Mouse (Mus musculus): ENCODE results near the gene Ddx54. TPM values are rescaled to one million over a fixed set of nuclear protein-coding genes. Genes with fewer than 3 reads are reported as not detected.
A peak's percentile ranks its signal among the peaks of the same experiment; 100 is the strongest.

The Ddx54 gene
- polyA plus RNA-seq, 1 experiment from 2014 or later, result 53.6 TPM

- ATAC-seq (ENCODE audit: low FRiP score), result no peak
- H3K4me3 ChIP-seq, result no peak overlapping the region
- WGBS, result 46% methylated on average over 5 of the region's 5 CpGs
These were observed 22.3 kb downstream of the Ddx54 start for GRCm38 (mm10) chr5:120634860-120635259.

GRCm38 (mm10) chr5:120635633-120636032 is 23.1 kb downstream of the Ddx54 start:
- ATAC-seq (ENCODE audit: low FRiP score), result no peak

More at GRCm38 (mm10) chr5:120634860-120635259, 22.3 kb downstream of the Ddx54 start:
- H3K36me3 ChIP-seq, result no peaks in the 10 kb centered on the region
- H3K27ac ChIP-seq, result no peak overlapping the region
- H3K9ac ChIP-seq, result no peak overlapping the region
- no peak overlapping the region for H3K4me2 ChIP-seq (replicated peaks)
- peaks cover 3% of the 10 kb centered on the region; the same call in 1 of the 2 replicates for H3K9me3 ChIP-seq (replicated peaks)
- peaks cover 25% of the 10 kb centered on the region for H3K27me3 ChIP-seq
- H3K4me1 ChIP-seq, result peaks cover 5% of the 10 kb centered on the region; the same call in 1 of the 2 replicates

GRCm38 (mm10) chr5:120640094-120640493 is 27.6 kb downstream of the Ddx54 start:
- Histone ChIP-seq H3K4me2 (replicated peaks) (no peak overlapping the region), H3K27ac (no peak overlapping the region), H3K27me3 (peaks cover 5% of the 10 kb centered on the region; the same call in 1 of the 2 replicates), H3K36me3 (no peaks in the 10 kb centered on the region), H3K9me3 (replicated peaks) (no peaks in the 10 kb centered on the region), H3K9ac (no peak overlapping the region), H3K4me1 (no peaks in the 10 kb centered on the region), H3K4me3 (no peak overlapping the region)
- 88% methylated on average over 7 of the region's 7 CpGs for WGBS
- ATAC-seq (ENCODE audit: low FRiP score), result no peak

More at GRCm38 (mm10) chr5:120635633-120636032, 23.1 kb downstream of the Ddx54 start:
- Histone ChIP-seq H3K27ac (no peak overlapping the region), H3K9me3 (replicated peaks) (peaks cover 3% of the 10 kb centered on the region; the same call in 1 of the 2 replicates), H3K9ac (no peak overlapping the region), H3K27me3 (peaks cover 17% of the 10 kb centered on the region; the same call in 1 of the 2 replicates), H3K4me2 (replicated peaks) (no peak overlapping the region), H3K36me3 (no peaks in the 10 kb centered on the region), H3K4me3 (no peak overlapping the region), H3K4me1 (peaks cover 5% of the 10 kb centered on the region; the same call in 1 of the 2 replicates)
- 89% methylated on average over 5 of the region's 5 CpGs for WGBS

GRCm38 (mm10) chr5:120643365-120644085 is 31.0 kb downstream of the Ddx54 start:
- no peaks in the 10 kb centered on the region for H3K36me3 ChIP-seq

GRCm38 (mm10) chr5:120644227-120644626 is 31.7 kb downstream of the Ddx54 start:
- 84% methylated on average over 3 of the region's 3 CpGs for WGBS

More at GRCm38 (mm10) chr5:120643365-120644085, 31.0 kb downstream of the Ddx54 start:
- no peak for ATAC-seq (ENCODE audit: low FRiP score)
- no peaks in the 10 kb centered on the region for H3K9me3 ChIP-seq (replicated peaks)
- 78% methylated on average over 14 of the region's 14 CpGs for WGBS
- peaks cover 31% of the 10 kb centered on the region for H3K27me3 ChIP-seq
- no peak overlapping the region for H3K4me2 ChIP-seq (replicated peaks)
- H3K27ac ChIP-seq, result no peak overlapping the region
- H3K9ac ChIP-seq, result no peak overlapping the region
- no peak overlapping the region for H3K4me3 ChIP-seq
- peaks cover under 1% of the 10 kb centered on the region for H3K4me1 ChIP-seq

GRCm38 (mm10) chr5:120645851-120646250 is 33.3 kb downstream of the Ddx54 start:
- WGBS, result 72% methylated on average over 6 of the region's 6 CpGs
- H3K27me3 ChIP-seq, result peaks cover 54% of the 10 kb centered on the region
- H3K9me3 ChIP-seq (replicated peaks), result no peaks in the 10 kb centered on the region
- no peak overlapping the region for H3K9ac ChIP-seq
- no peak overlapping the region for H3K4me3 ChIP-seq
- no peak overlapping the region for H3K27ac ChIP-seq
- no peak for ATAC-seq (ENCODE audit: low FRiP score)
- no peaks in the 10 kb centered on the region for H3K36me3 ChIP-seq
- no peak overlapping the region for H3K4me2 ChIP-seq (replicated peaks)
- H3K4me1 ChIP-seq, result peaks cover 10% of the 10 kb centered on the region

More at GRCm38 (mm10) chr5:120644227-120644626, 31.7 kb downstream of the Ddx54 start:
- H3K27me3 ChIP-seq, result peaks cover 38% of the 10 kb centered on the region
- no peak overlapping the region for H3K9ac ChIP-seq
- H3K9me3 ChIP-seq (replicated peaks), result no peaks in the 10 kb centered on the region
- no peaks in the 10 kb centered on the region for H3K36me3 ChIP-seq
- no peak for ATAC-seq (ENCODE audit: low FRiP score)
- no peak overlapping the region for H3K27ac ChIP-seq
- H3K4me1 ChIP-seq, result peaks cover 8% of the 10 kb centered on the region
- H3K4me2 ChIP-seq (replicated peaks), result no peak overlapping the region
- no peak overlapping the region for H3K4me3 ChIP-seq

GRCm38 (mm10) chr5:120647361-120647760 is 34.8 kb downstream of the Ddx54 start:
- Histone ChIP-seq H3K4me3 (no peak overlapping the region), H3K9ac (no peak overlapping the region), H3K9me3 (replicated peaks) (no peaks in the 10 kb centered on the region), H3K27ac (no peak overlapping the region), H3K4me1 (peaks cover 10% of the 10 kb centered on the region), H3K4me2 (replicated peaks) (no peak overlapping the region), H3K36me3 (no peaks in the 10 kb centered on the region), H3K27me3 (peaks cover 61% of the 10 kb centered on the region)
- no peak for ATAC-seq (ENCODE audit: low FRiP score)
- 72% methylated on average over 4 of the region's 4 CpGs for whole genome bisulfite sequencing

- no peak overlapping the region for H3K27ac ChIP-seq
- H3K36me3 ChIP-seq, result no peaks in the 10 kb centered on the region
- H3K4me1 ChIP-seq, result peaks cover 10% of the 10 kb centered on the region
- no peak overlapping the region for H3K9ac ChIP-seq
- no peaks in the 10 kb centered on the region for H3K9me3 ChIP-seq (replicated peaks)
- H3K4me2 ChIP-seq (replicated peaks), result no peak overlapping the region
- H3K27me3 ChIP-seq, result peaks cover 63% of the 10 kb centered on the region
- no peak overlapping the region for H3K4me3 ChIP-seq
- no peak for ATAC-seq (ENCODE audit: low FRiP score)
- 52% methylated on average over 12 of the region's 12 CpGs for WGBS
These were observed 35.4 kb downstream of the Ddx54 start for GRCm38 (mm10) chr5:120647814-120648491.

GRCm38 (mm10) chr5:120648569-120649373 is 36.2 kb downstream of the Ddx54 start, which contains the start of gene Rasal1:
TSS of gene Rasal1 (plus strand) at chr5:120648812.
- no peak within 1 kb of the TSS for H3K9ac ChIP-seq
- H3K4me2 ChIP-seq (replicated peaks), result peak within 1 kb of the TSS; percentile 43
- ATAC-seq (ENCODE audit: low FRiP score), result no peak
- peak within 1 kb of the TSS; percentile 16 for H3K4me3 ChIP-seq
- H3K9me3 ChIP-seq (replicated peaks), result no peaks in the 10 kb centered on the region
- H3K4me1 ChIP-seq, result peaks cover 13% of the 10 kb centered on the region
- H3K27me3 ChIP-seq, result peaks cover 64% of the 10 kb centered on the region
- H3K36me3 ChIP-seq, result no peaks in the 10 kb centered on the region
- H3K27ac ChIP-seq, result no peak within 1 kb of the TSS
- 2% methylated on average over 53 of the region's 53 CpGs for WGBS

- H3K4me3 ChIP-seq, result peak overlapping the region; percentile 16
These were observed 36.9 kb downstream of the Ddx54 start for GRCm38 (mm10) chr5:120649374-120649933.

GRCm38 (mm10) chr5:120649938-120650337 is 37.4 kb downstream of the Ddx54 start:
- Histone ChIP-seq H3K36me3 (no peaks in the 10 kb centered on the region), H3K9ac (no peak overlapping the region), H3K4me1 (peaks cover 13% of the 10 kb centered on the region), H3K4me3 (no peak overlapping the region), H3K9me3 (replicated peaks) (no peaks in the 10 kb centered on the region), H3K27ac (no peak overlapping the region), H3K4me2 (replicated peaks) (no peak overlapping the region), H3K27me3 (peaks cover 61% of the 10 kb centered on the region)
- no peak for ATAC-seq (ENCODE audit: low FRiP score)
- 24% methylated on average over 13 of the region's 13 CpGs for WGBS

More at GRCm38 (mm10) chr5:120649374-120649933, 36.9 kb downstream of the Ddx54 start:
- Histone ChIP-seq H3K27me3 (peaks cover 61% of the 10 kb centered on the region), H3K4me1 (peaks cover 13% of the 10 kb centered on the region), H3K9ac (no peak overlapping the region), H3K36me3 (no peaks in the 10 kb centered on the region), H3K27ac (no peak overlapping the region), H3K4me2 (replicated peaks) (peak overlapping the region; percentile 43), H3K9me3 (replicated peaks) (no peaks in the 10 kb centered on the region)
- 6% methylated on average over 21 of the region's 21 CpGs for WGBS
- no peak for ATAC-seq (ENCODE audit: low FRiP score)
